Mouse (Mus musculus) T-helper 17 cell (primary cell): Measurements from ENCODE around the gene Rad51c.
"Not testable (repeated sequence)": the region's sequence is repeated elsewhere in the genome, so short reads cannot be mapped to it uniquely, and the experiment has no call there.

Source experiments
- in situ Hi-C, 2 experiments: fragments of 300-600 bp; cut with MboI, MseI; formaldehyde crosslinking; loops; 1 replicate in 1 of 2; 2 replicates in 1 of 2; pipeline ENCODE4 v1.15.1; 2025; ENCODE audit warnings: high pct_unique_total_duplicates in 2 of 2

Rad51c gene

GRCm38 (mm10) chr11:87432933-87433669 lies 28.3 kb upstream of the Rad51c start:
- in situ Hi-C loops: no loop called here

- in situ Hi-C loops: no loop called here
Observed at GRCm38 (mm10) chr11:87432447-87432846, 27.7 kb upstream of the Rad51c start.

GRCm38 (mm10) chr11:87431813-87432212 lies 27.1 kb upstream of the Rad51c start:
- in situ Hi-C loops: not testable (repeated sequence)

DNA sequence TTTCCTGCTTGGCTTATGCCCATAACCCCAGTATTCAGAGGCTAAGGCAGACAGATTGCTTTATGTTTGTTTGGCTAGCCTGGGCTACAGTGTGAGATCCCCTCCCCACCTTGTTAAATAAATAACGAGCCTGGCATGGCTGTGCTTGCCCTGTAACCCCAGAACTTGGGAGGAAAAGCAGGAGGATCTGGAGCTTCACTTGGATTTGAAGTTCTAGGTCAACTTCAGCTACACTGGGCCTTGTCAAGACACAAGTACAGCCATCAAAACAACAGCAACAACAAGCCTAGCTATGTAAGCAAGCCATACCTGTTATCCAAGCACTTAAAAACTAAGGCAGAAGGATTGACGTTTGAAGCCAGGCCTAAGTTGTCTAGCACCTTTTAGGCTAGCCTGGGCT lies 25.6 kb upstream of the Rad51c start:
- in situ Hi-C loops: no loop called here

- in situ Hi-C loops: loop anchor here (5.0 kb wide), 2 partner anchors 33 to 93 kb away; no protein-coding TSS in a partner anchor
Observed at GRCm38 (mm10) chr11:87429363-87429762, 24.6 kb upstream of the Rad51c start.

- in situ Hi-C loops: loop anchor here (5.0 kb wide), 2 partner anchors 34 to 94 kb away; no protein-coding TSS in a partner anchor
Observed at GRCm38 (mm10) chr11:87428051-87428673, 23.4 kb upstream of the Rad51c start.

DNA sequence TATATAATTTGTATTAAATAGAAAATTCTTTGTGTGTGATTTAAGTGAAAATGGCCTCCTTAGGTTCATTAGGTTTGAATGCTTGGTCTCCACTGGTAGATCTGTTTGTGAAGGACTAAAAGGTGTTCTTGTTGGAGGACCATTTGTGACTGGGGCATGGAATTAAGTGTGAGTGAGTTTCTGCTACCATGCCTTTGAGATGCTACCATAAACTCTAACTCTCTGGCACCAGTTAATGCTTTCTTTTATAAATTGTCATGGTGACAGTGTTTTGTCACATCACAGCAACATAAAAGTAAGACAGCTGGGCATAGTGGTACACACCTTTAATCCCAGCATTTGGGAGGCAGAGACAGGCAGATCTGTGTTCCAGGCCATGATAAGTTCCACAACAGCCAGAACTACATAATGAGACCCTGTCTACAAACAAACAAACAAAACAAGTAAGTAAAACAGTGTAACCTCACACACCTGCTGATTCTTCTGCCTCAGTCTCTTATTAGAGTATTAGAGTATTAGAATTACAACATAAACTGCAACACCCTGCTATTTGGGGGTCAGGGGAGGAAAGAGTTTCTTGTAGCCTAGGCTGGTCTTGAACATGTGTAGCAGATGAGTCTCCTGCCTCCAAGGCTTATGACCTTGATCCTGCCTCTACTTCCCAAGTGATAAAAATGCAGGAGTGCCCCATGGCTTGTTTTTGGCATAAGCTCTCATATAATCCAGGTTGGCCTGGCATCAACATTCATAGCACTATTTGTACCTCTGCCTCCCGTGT lies 22.7 kb upstream of the Rad51c start:
- in situ Hi-C loops: loop anchor here (5.0 kb wide), 2 partner anchors 35 to 95 kb away; no protein-coding TSS in a partner anchor

- in situ Hi-C loops: loop anchor here (5.0 kb wide), 2 partner anchors 36 to 96 kb away; no protein-coding TSS in a partner anchor
Observed at GRCm38 (mm10) chr11:87426450-87427250, 21.9 kb upstream of the Rad51c start.

DNA sequence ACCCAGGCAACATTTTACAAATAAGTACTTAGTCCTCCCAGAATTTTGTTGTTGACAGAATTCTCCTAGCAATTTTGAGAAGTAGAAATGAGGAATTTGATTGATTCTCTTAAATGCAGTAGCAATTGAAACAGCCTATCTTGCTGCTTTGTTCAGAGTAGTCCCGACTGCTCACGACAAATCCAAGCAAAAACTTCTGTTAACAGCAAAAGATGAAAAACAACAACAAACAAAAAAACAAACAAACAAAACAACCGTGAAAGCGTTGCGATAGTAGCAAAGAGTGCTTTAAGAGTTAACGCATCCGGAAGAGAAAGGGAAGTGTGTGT lies 21.3 kb upstream of the Rad51c start:
- in situ Hi-C loops: loop anchor here (5.0 kb wide), 2 partner anchors 36 to 96 kb away; no protein-coding TSS in a partner anchor

GRCm38 (mm10) chr11:87423551-87424325 lies 19.0 kb upstream of the Rad51c start:
- in situ Hi-C loops: no loop called here

- in situ Hi-C loops: no loop called here
Observed at GRCm38 (mm10) chr11:87422511-87423340, 18.0 kb upstream of the Rad51c start.

GRCm38 (mm10) chr11:87421760-87422201 lies 17.0 kb upstream of the Rad51c start:
- in situ Hi-C loops: no loop called here

- in situ Hi-C loops: no loop called here
Observed at GRCm38 (mm10) chr11:87420861-87421260, 16.1 kb upstream of the Rad51c start.

DNA sequence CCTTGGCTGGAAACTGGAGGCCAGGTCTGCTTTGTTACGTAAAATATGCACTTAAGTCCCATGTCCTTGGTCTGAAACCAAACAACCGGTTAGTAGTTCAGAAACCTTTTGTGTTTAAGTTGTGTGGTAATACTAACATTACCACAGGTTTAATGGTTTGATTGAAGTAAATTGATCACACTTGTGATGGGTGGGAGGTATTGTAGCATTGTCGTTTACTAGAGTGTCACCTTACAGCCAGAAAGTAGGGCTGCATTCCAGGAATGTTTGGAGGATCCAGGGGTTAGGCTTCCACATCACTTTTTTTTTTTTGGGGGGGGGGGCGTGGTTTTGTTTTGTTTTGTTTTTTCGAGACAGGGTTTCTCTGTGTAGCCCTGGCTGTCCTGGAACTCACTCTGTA lies 11.4 kb upstream of the Rad51c start:
- in situ Hi-C loops: loop anchor here in 1 of 2 experiments (10.0 kb wide), 1 partner anchor 201 kb away; no protein-coding TSS in a partner anchor

- in situ Hi-C loops: loop anchor here in 1 of 2 experiments (10.0 kb wide), 1 partner anchor 199 kb away; no protein-coding TSS in a partner anchor
Observed at GRCm38 (mm10) chr11:87413412-87413811, 8.7 kb upstream of the Rad51c start.

- in situ Hi-C loops: no loop called here
Observed at GRCm38 (mm10) chr11:87404111-87404853, 472 bp downstream of the Rad51c start.

GRCm38 (mm10) chr11:87398402-87398801 lies 6.4 kb downstream of the Rad51c start:
- in situ Hi-C loops: loop anchor here in 1 of 2 experiments (25.0 kb wide), 1 partner anchor 186 kb away; no protein-coding TSS in a partner anchor

- in situ Hi-C loops: loop anchor here in 1 of 2 experiments (25.0 kb wide), 1 partner anchor 182 kb away; no protein-coding TSS in a partner anchor
Observed at GRCm38 (mm10) chr11:87393855-87394254, 10.9 kb downstream of the Rad51c start.
